Mouse (Mus musculus) C2C12 (cell line): Measurements from ENCODE around the gene Tmem231.

Source experiments
- CTCF ChIP-seq: IDR thresholded peaks from one replicate; pipeline ENCODE4 v1.5.1; 2011; ENCODE audit not compliant: control insufficient read depth, insufficient read depth, insufficient read length
- MAX ChIP-seq: IDR thresholded peaks from one replicate; pipeline ENCODE4 v1.6.1; 2011; ENCODE audit warnings: mild to moderate bottlenecking, control low read depth
- USF1 ChIP-seq: IDR thresholded peaks from one replicate; pipeline ENCODE4 v1.6.1; 2011; ENCODE audit warnings: low read depth, mild to moderate bottlenecking, control low read depth, moderate library complexity

DNA sequence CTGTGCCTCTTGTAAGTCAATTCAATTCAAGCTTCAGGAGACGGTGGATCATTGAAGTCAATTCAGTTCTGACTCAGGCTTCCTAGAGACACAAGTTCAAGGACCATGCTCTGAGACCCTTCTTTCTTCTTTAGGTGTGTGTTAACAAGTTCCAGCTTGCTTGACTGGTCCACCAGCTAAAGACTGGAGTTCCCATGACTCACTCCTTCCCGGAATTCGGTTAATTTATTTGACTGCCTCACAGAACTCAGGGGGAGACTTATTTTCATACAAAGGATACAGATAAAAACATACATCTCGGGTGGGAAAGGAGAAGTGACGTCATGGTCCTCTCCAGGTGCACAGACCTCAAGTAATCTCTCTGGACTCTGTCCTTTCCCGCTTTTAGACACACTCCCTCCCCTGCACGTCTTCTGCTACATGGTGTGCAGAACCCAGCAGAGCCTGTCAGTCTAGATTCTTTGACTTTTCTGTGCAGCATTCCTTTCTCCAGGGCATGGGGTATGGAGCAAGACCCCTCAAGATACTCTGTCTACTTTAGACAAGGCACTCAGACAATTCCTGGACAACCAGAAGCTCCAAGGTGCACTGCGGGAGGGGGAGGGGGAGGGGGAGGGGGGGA lies 28.1 kb downstream of the Tmem231 start:
- TF ChIP-seq CTCF = no peak
- TF ChIP-seq USF1 = no peak
- no peak for TF ChIP-seq MAX
